Mouse (Mus musculus) cortical plate, adult 2 months (tissue): ENCODE results near the gene Adamts18.

Experiments used
- CTCF ChIP-seq: fragments of 200-500 bp; IDR thresholded peaks from 2 replicates; pipeline ENCODE4 v1.5.1; 2011; ENCODE audit warnings: mild to moderate bottlenecking, control low read depth, low read length; ENCODE audit not compliant: insufficient read depth; ENCODE audit errors: extremely low read depth
- POLR2A ChIP-seq: fragments of 200-500 bp; IDR thresholded peaks from 2 replicates; pipeline ENCODE4 v1.6.1; 2011; ENCODE audit warnings: mild to moderate bottlenecking, low read length, control low read depth; ENCODE audit not compliant: insufficient read depth; ENCODE audit errors: extremely low read depth

- TF ChIP-seq CTCF = no peak
- TF ChIP-seq POLR2A = no peak
These were observed 17.0 kb upstream of the Adamts18 start for GRCm38 (mm10) chr8:113865326-113866093.
